Mouse (Mus musculus) megakaryocyte, embryonic 14.5 days (primary cell): Measurements from ENCODE around the gene Cngb1.

ENCODE experiments used
- FLI1 ChIP-seq: IDR thresholded peaks from 2 replicates; pipeline ENCODE4 v1.6.1; 2012; ENCODE audit warnings: low read length, inconsistent platforms, mixed read lengths
- GATA1 ChIP-seq: IDR thresholded peaks from 3 replicates; pipeline ENCODE4 v1.6.1; 2012; ENCODE audit warnings: mixed read lengths, low read length, inconsistent platforms, borderline replicate concordance

DNA sequence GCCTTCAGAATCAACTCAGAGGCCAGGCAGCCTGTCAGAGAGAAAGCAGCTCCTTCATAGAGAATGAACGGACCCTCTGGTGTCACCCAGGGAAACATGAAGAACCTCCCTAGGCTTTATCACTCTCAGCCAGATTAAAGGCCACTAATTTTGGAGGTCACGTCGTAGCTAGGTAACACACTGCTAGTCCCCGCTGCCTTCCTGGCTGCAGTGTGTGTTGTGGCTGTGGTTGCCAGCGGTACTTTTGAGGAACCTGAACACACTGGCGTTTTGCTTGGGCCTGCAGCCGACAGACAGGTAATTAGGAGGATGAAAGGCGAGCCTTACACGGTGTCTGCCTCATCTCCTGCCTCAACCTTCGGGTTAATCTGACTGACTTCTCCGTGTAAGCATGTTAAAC, 110.7 kb downstream of the Cngb1 start:
- TF ChIP-seq GATA1, result no peak
- no peak for TF ChIP-seq FLI1
